Mouse (Mus musculus): Measurements from ENCODE around the gene Pcsk7.

DNA sequence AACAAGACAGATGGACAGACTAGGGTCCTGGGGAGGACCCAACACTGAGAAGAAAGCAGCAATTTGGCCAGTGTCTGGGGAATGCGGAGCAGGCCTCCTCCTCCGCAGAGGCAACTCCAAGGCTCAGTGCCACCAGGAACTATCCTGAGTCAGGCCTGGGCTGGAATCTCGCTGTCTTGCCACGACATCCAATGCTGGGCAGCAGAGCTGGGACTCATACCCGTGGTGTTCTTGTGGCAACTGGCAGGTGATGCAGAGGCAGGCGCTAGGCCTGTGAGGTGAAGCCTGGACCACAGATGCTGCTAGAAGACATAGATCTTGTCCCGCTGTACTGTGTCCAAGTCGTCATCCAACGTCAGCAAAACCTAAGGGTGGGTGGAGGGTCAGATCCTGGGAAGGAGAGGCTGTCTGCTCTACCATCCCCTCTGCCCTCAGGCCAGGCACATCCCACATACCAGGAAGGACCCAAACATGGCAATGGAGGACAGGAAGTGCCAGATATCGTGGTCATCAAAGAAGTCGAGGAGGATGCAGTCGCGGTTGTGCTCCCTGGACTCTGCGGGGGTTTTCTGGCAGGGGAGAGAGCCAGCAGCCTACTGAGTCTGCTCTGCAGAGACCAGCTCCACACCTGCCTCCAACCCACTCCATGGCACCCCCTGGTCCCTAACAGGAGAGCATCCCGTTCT, 32.8 kb downstream of the Pcsk7 start:
- TF ChIP-seq CTCF (IDR thresholded peaks at IDR 0.05; ENCODE audit: insufficient read depth, low read depth, low read length) (no peak), POLR2A (IDR thresholded peaks at IDR 0.05; ENCODE audit: insufficient read depth, low read depth, low read length) (no peak)

Measured in olfactory bulb, adult 2 months (tissue).